Mouse (Mus musculus): ENCODE data around the gene Slit2.

Slit2 gene

GRCm38 (mm10) chr5:48225500-48225899 is 242.6 kb downstream of the Slit2 start:
- no peak for DNase-seq (ENCODE audit: low spot score in 2 of 2)

GRCm38 (mm10) chr5:48230430-48231080 is 247.6 kb downstream of the Slit2 start:
- no peak for DNase-seq (ENCODE audit: low spot score in 2 of 2)

- DNase-seq (ENCODE audit: low spot score in 2 of 2) = no peak
These were observed 251.8 kb downstream of the Slit2 start for GRCm38 (mm10) chr5:48234728-48235127.

GRCm38 (mm10) chr5:48235270-48235669 is 252.3 kb downstream of the Slit2 start:
- DNase-seq (ENCODE audit: low spot score in 2 of 2) = no peak

- peak; percentile 6 to 35 for DNase-seq (ENCODE audit: low spot score in 2 of 2)
These were observed 257.8 kb downstream of the Slit2 start for GRCm38 (mm10) chr5:48240751-48241150.

GRCm38 (mm10) chr5:48248327-48248726 is 265.4 kb downstream of the Slit2 start:
- DNase-seq (ENCODE audit: low spot score in 2 of 2) = no peak

- DNase-seq (ENCODE audit: low spot score in 2 of 2) = no peak
These were observed 294.6 kb downstream of the Slit2 start for GRCm38 (mm10) chr5:48277561-48277960.

GRCm38 (mm10) chr5:48301186-48301585 is 318.2 kb downstream of the Slit2 start:
- DNase-seq (ENCODE audit: low spot score in 2 of 2) = no peak

- DNase-seq (ENCODE audit: low spot score in 2 of 2) = no peak
These were observed 332.2 kb downstream of the Slit2 start for GRCm38 (mm10) chr5:48315057-48315602.

GRCm38 (mm10) chr5:48320597-48320996 is 337.7 kb downstream of the Slit2 start:
- no peak for DNase-seq (ENCODE audit: low spot score in 2 of 2)

GRCm38 (mm10) chr5:48326221-48326620 is 343.3 kb downstream of the Slit2 start:
- no peak for DNase-seq (ENCODE audit: low spot score in 2 of 2)

GRCm38 (mm10) chr5:48327652-48328051 is 344.7 kb downstream of the Slit2 start, which contains the start of gene 5730480H06Rik:
Gene 5730480H06Rik (plus strand): TSS chr5:48327952.
- DNase-seq (ENCODE audit: low spot score in 2 of 2) = no peak

- DNase-seq (ENCODE audit: low spot score in 2 of 2) = no peak
These were observed 346.8 kb downstream of the Slit2 start for GRCm38 (mm10) chr5:48329751-48330150.

GRCm38 (mm10) chr5:48330817-48331216 is 347.9 kb downstream of the Slit2 start:
- DNase-seq (ENCODE audit: low spot score in 2 of 2) = no peak

GRCm38 (mm10) chr5:48331441-48331840 is 348.5 kb downstream of the Slit2 start:
- DNase-seq (ENCODE audit: low spot score in 2 of 2) = no peak

GRCm38 (mm10) chr5:48333407-48333806 is 350.5 kb downstream of the Slit2 start:
- DNase-seq (ENCODE audit: low spot score in 2 of 2) = no peak

GRCm38 (mm10) chr5:48333884-48334513 is 351.1 kb downstream of the Slit2 start:
- no peak for DNase-seq (ENCODE audit: low spot score in 2 of 2)

- no peak for DNase-seq (ENCODE audit: low spot score in 2 of 2)
These were observed 358.0 kb downstream of the Slit2 start for GRCm38 (mm10) chr5:48340808-48341433.

GRCm38 (mm10) chr5:48345095-48345982 is 362.4 kb downstream of the Slit2 start:
- no peak for DNase-seq (ENCODE audit: low spot score in 2 of 2)

- DNase-seq (ENCODE audit: low spot score in 2 of 2) = no peak
These were observed 363.2 kb downstream of the Slit2 start for GRCm38 (mm10) chr5:48345983-48346648.

GRCm38 (mm10) chr5:48349309-48349708 is 366.4 kb downstream of the Slit2 start:
- no peak for DNase-seq (ENCODE audit: low spot score in 2 of 2)
